Mouse (Mus musculus): ENCODE results near the gene Ints6.

Ints6 gene

DNA sequence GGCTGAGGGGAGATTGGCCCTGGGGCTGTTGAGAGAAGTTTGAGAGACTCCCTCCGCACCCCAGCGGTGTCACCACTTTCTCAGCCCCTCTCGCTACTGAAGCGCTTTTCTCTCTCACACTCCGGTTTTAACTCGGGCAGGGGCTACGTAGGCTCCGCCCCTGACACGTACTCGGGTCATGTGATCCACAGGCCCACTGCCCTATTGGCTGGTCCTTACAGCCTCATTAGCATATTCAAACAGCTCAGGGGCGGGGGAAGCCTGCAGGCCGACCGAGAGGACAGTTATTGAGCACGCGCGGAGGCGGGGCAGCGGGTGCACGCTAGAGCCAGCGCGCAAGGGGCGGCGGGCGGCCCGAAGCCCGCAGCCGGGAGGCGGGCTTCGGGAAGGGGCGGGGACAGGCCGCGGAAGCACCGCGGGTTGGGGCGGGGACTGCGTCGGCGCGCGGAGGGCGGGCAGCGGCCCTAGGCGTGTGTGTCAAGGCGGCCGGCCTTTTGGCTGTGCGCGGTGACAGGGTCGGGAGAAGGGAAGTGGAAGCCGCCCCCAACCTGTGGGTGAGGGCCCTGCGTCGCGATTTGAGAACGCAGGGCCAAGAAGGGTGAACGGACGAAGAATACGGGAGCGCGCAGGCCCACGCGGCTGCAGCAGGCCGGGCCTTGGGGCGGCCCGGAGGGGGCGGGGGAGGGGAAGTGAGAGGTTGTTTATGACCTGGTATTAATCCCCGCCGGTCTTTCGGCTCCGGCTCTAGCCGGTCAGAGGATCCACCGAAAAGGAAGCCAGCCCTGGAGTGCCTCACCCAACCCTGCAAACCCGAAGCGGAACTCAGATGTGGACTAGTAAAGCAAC is at the start of gene Ints6:
Gene Ints6, minus strand, starts transcription at position 134 of the 846 bp plus-strand sequence.
- peak; percentile 90 to 95 for DNase-seq (ENCODE audit: low spot score in 2 of 2)

DNA sequence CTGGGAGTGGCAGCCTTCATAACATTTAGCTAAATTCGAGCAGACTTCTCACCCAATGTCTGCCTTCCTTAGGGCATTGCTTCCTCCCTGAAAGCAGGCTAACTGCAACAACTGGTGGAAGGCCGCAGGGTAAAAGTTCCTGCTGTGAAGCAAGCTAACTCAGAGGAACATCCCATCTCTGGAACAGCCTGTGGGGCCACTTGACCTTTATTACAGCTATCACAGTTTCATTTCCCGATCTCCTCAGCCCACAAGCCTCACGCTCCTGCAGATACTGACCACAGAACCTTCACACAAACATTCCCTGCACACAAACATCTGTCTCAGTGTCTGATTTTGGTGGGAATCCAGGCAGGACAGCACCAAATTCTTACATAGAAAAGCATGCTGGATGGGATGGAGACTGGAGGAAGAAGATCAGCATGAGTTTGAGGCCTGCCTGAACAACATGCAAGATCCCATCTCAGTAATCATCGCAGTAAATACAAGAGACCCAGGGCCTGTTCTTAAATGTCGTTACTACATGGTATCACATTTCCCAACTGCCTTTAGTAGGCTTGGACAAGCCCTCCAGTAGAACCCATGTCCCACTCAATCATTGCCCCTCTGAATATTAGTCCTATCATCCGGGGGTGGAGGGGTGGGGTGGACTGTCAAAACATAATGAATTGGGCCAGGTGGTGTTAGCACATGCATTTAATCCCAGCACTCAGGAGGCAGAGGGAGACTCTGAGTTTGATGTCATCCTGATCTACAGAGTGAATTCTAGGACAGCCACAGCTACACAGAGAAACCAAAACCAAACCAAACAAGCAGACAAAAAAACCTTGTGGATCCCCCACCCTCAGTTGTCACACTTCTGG is 47.9 kb upstream of the Ints6 start:
- DNase-seq (ENCODE audit: low spot score in 2 of 2): no peak

- DNase-seq (ENCODE audit: low spot score in 2 of 2): no peak
Observed at GRCm38 (mm10) chr14:62806921-62807320, 46.0 kb upstream of the Ints6 start.

DNA sequence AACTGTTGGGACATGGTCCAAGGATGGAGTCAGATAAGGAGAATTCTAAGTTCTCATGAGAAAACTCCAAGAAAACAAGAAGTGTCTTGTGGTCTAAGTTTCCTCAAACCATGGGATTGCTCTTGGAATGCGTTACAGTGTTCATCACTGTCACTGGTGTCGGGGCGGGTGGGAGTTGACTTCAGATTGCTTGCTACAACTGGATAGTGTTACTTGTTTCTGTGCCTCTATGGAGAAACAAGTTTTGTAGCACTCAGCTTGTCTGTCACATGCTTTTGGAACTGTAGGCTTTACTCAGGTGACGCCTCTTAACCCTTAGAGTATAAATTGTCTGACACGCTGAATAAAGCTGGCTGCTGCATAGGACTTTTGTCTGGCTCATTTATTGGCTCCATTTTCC is 42.2 kb upstream of the Ints6 start:
- no peak for DNase-seq (ENCODE audit: low spot score in 2 of 2)

DNA sequence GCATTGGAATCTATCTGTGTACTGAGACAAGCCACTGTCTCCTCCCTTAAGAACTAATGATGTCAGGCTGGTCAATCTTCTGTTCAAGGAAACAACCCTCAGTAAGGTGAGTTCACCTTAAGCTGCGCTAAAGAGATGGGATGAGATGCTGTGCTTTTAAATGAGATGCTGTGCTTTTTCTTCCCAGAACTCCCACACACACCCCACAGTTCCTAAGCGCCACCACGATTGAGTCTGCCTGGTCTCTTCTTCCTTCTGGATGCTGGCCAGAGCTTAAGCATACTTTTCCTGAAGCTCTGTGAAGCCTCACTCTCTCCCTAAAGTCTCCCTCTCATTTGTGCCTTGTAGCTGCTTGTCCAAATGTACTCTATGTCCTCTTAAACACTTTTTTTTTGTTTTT is 39.8 kb upstream of the Ints6 start:
- no peak for DNase-seq (ENCODE audit: low spot score in 2 of 2)

GRCm38 (mm10) chr14:62798608-62799101 is 37.7 kb upstream of the Ints6 start:
- DNase-seq (ENCODE audit: low spot score in 2 of 2): no peak

DNA sequence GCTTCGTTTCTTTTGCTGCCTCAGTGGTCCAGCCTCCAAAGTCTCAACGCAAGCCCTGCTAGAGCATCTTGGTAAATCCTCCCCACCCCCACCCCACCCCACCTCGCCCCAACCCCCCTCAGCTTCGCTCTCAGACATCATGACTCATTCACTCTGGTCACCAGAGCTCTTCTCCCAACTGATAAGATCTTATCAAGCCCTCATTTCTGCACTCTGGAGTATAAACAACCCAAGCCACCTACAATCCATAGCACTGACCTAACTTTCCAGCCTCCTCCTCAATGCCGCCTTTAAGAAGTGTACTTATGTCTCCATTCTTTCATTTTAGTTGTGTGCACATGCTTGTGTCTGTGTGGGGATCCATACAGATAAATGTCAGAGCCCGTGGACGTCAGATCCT is 34.8 kb upstream of the Ints6 start:
- no peak for DNase-seq (ENCODE audit: low spot score in 2 of 2)

GRCm38 (mm10) chr14:62789282-62789681 is 28.3 kb upstream of the Ints6 start:
- no peak for DNase-seq (ENCODE audit: low spot score in 2 of 2)

DNA sequence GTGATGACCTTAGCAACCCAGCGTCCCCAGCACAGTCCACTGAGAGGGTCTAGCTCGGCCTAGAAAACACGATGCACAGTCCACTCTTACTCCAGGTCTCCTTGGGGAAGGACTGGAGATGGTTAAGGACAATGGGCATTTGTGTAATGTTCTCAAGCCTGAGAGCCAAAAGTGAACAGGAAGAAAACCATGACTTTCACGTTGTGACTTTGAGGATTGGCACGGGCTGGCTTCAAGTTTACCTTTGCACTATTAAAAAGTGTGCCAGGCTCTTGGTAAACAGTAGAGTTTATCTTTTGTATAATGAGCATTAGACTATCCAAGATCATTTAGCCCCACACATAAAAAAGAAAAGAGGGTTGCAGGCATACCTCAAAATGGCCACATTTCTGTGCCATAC is 22.0 kb upstream of the Ints6 start:
- no peak for DNase-seq (ENCODE audit: low spot score in 2 of 2)

- DNase-seq (ENCODE audit: low spot score in 2 of 2): no peak
Observed at GRCm38 (mm10) chr14:62780520-62781316, 19.7 kb upstream of the Ints6 start.

DNA sequence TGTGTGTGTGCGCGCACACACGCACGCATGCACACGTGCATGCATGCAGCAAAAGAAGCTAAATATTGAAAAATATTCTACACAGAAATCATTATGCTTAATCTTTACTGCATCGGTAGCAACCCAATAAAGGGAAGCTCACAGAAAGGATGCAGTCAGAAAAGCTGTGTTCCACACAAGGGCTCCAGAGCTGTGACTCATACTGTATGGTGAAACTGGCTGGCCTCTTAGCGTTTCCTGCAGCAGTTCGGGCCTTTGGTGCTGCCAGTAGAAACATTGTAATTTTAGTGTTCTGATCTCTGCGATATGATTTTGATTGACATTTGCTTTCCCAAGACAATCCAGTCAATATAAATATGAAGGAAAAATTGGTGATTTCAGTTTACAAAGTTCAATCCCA is 17.1 kb upstream of the Ints6 start:
- DNase-seq (ENCODE audit: low spot score in 2 of 2): no peak

DNA sequence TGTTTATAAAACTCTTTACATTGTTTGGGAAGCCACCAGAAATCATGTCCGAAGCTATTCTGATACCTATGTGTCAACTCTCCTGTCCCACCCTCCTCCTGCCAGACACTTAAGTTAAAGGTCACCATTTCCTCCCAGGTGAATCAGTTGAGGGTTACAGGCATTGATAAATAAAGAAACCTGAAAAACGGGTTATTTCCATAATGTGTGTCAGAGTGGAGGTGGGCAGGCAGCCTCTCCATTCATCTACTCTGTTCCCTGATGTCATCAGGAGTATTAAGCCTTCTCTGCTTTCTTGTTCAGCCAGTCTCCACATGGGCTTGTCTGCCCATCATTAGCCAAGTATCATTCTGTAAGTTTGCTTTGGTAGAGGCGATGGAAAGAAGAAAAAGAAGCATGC is 14.1 kb upstream of the Ints6 start:
- no peak for DNase-seq (ENCODE audit: low spot score in 2 of 2)

- DNase-seq (ENCODE audit: low spot score in 2 of 2): no peak
Observed at GRCm38 (mm10) chr14:62774246-62774645, 13.3 kb upstream of the Ints6 start.

DNA sequence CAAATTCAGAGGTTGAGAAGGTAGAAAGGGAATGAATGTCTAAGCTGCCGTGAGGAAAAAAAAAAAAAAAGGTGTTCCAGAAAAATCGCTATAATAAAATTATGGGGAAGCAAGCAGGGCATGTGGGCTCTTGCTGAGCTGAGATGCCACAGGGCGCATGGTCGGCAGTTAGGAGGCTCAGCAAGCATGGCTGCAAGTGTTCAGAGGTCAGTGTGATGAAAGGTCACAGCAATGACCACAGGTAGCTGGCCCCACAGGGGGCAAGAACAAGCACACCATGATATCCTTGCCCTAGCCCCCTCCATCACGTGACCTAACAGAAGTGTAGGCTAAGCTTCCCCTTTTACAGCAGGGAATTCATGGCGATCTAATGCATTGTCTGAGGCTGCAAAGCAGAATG is 12.8 kb upstream of the Ints6 start:
- DNase-seq (ENCODE audit: low spot score in 2 of 2): no peak

DNA sequence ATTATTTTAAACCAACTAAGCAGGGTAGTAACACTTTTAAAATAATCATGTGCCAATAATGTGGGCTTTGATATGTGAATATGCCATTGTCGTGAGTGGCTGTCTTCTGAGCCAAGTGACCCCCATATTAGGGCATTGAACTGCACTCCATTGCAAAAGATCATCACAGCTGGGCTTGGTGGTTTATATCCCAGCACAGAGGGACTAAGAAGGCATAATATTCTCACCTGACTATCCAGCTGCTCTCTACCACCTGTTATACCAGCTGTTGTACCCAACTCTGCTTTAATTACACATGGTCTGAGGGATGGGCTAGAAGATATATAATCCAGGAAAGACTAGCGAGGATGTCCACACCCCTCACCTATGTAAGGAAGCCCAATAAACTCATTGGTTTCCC is 4.4 kb upstream of the Ints6 start:
- no peak for DNase-seq (ENCODE audit: low spot score in 2 of 2)

DNA sequence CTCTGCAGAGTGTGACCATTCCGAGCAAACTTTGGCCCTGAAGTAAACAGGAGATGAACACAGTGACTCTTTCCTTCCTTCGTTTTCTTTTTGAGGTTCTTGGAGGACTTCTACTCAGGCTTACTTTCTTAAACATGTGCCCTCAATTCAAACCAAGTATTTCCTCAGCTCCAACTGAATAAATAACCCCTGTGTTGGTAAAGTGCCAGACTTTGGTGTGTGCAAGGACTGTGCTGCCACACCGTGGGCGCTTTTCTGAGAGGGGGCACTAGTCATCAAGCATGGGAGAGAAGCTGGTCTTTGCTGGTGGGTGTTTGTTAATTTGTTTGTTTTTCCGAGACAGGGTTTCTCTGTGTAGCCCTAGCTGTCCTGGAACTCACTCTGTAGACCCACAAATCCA is 3.4 kb upstream of the Ints6 start:
- no peak for DNase-seq (ENCODE audit: low spot score in 2 of 2)

- DNase-seq (ENCODE audit: low spot score in 2 of 2): no peak
Observed at GRCm38 (mm10) chr14:62761943-62762342, 974 bp upstream of the Ints6 start.

- DNase-seq (ENCODE audit: low spot score in 2 of 2): peak; percentile 28 to 58
Observed at GRCm38 (mm10) chr14:62760321-62761035, 491 bp downstream of the Ints6 start.

DNA sequence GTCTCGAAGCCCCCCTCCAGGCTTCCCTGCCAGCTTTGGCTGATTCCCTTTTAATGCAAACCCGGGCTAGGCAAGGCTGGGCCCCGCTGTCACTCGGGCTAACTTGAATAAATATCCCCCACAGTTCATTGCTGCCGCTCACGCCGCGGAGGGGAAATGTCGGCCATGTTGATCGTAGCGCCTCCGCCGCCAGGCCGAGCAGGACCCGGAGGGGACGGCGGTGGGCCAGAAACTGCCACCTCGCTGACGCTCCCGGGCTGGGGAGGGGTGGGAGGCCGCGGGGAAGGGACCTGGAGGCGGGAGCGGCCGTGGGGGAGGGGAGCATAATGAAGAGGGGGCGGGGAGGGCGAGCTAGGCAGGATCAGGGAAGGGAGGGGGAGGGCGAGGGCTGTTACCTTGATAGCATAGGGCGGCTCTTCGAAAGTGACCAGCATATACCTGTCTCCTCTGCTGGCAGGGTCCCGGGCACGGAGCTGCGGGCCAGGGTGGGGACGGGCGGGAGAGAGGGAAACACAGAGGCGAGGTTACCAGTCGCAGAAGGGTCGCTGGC is 1.1 kb downstream of the Ints6 start:
- DNase-seq (ENCODE audit: low spot score in 2 of 2): peak; percentile 54 to 74

- no peak for DNase-seq (ENCODE audit: low spot score in 2 of 2)
Observed at GRCm38 (mm10) chr14:62758714-62759113, 2.3 kb downstream of the Ints6 start.

DNA sequence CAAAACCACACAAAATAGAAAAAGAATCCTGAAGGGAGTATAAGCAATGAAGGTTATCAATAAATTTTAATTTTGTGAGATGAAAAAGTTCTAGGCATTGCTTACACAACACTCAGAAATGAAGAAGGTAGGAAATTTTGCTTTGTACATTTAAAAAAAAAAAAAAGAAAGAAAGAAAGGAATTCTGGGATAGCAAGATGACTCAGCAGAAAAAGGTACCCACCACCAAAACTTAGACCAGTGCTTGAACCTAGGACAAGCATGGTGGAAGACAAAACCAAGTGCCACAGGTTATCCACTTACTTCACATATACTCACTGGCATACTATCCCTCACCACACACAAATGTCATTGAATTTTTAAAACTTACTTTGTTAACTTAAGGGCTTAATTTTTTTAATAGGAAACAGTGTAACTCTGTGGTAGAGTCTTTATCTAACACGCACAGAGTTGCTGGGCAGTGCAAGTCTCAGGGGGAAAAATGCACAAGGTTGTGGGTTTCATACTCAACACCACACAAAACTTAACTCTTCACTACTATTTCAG is 5.8 kb downstream of the Ints6 start:
- DNase-seq (ENCODE audit: low spot score in 2 of 2): no peak
